Mouse (Mus musculus) ES-Bruce4 (cell line): Measurements from ENCODE around the gene Gm49368.

Experiments
- CTCF ChIP-seq: IDR thresholded peaks from one replicate; pipeline ENCODE4 v1.8.1; 2011; ENCODE audit warnings: low read depth, low read length
- EP300 ChIP-seq: IDR thresholded peaks from 2 replicates; pipeline ENCODE4 v1.6.1; 2011; ENCODE audit warnings: low read depth, low read length; ENCODE audit not compliant: insufficient read depth
- POLR2A ChIP-seq: IDR thresholded peaks from one replicate; pipeline ENCODE4 v1.8.1; 2011; ENCODE audit warnings: low read length; ENCODE audit not compliant: insufficient read depth

GRCm38 (mm10) chr7:128032290-128032988 lies 30.0 kb upstream of the Gm49368 start:
- TF ChIP-seq EP300 (no peak), POLR2A (no peak), CTCF (no peak)
